Mouse (Mus musculus) hindbrain, embryonic 12.5 days (tissue): ENCODE measurements at regions not wholly inside any gene's neighbourhood (a gene's known extent, or its start where the extent isn't known, plus 50 kb on each side); places are given as distances from the start of the nearest gene placed in this dataset.

ENCODE experiments used
- ATAC-seq: fragments of 200-750 bp; cut with Nextera tagmentation; 2 replicates; pipeline ENCODE4 v1.8.0; 2017; ENCODE audit warnings: moderate TSS enrichment; ENCODE audit not compliant: low FRiP score
- H3K27ac ChIP-seq: fragments of 300-500 bp; sonication (generic); 2 replicates; pipeline ENCODE4 v1.5.1; 2016; ENCODE audit warnings: mild to moderate bottlenecking
- H3K27me3 ChIP-seq: fragments of 300-500 bp; sonication (generic); 2 replicates; pipeline ENCODE4 v1.6.1; 2016; ENCODE audit warnings: mild to moderate bottlenecking
- H3K36me3 ChIP-seq: fragments of 300-500 bp; sonication (generic); 2 replicates; pipeline ENCODE4 v1.6.1; 2016; ENCODE audit warnings: mild to moderate bottlenecking
- H3K4me1 ChIP-seq: fragments of 300-500 bp; sonication (generic); 2 replicates; pipeline ENCODE4 v1.6.1; 2016
- H3K4me2 ChIP-seq: fragments of 300-500 bp; sonication (generic); replicated peaks from 2 replicates; pipeline ENCODE4 v1.6.1; 2016; ENCODE audit warnings: mild to moderate bottlenecking
- H3K4me3 ChIP-seq: fragments of 300-500 bp; sonication (generic); 2 replicates; pipeline ENCODE4 v1.5.1; 2016; ENCODE audit warnings: mild to moderate bottlenecking
- H3K9ac ChIP-seq: fragments of 300-500 bp; sonication (generic); 2 replicates; pipeline ENCODE4 v1.6.1; 2016; ENCODE audit warnings: mild to moderate bottlenecking, moderate library complexity
- H3K9me3 ChIP-seq: fragments of 300-500 bp; sonication (generic); replicated peaks from 2 replicates; pipeline ENCODE4 v1.6.1; 2016; ENCODE audit warnings: mild to moderate bottlenecking
- WGBS: fragments of 180-500 bp; shearing (Covaris S2); methylation state at CpG from one replicate; pipeline ENCODE4 v1.1.7; 2016; 5-methylcytosine and 5-hydroxymethylcytosine counted together

DNA sequence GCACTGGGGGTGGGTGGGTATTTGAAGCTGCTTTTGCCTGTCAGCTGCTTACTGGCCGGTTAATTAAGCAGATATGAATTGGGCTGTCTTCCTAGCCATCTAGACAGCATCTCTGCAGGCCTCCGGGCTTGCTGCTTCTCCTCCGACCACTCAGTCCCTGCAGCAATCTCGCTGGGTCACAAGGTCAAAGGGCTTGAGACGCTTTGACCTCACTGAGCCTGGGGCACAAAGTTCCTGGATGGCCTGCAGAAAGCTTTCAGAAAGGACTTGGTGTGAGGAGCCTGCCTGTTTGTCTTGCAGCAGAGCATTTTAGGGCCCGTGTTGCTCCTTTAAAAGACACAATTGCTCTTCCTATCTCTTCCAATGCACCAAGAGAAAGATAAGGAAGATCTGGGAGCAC lies 83.7 kb upstream of the Ppp2r5a start:
- no peak for ATAC-seq
- H3K27me3 ChIP-seq, result no peaks in the 10 kb centered on the region
- 36% methylated on average over 6 of the region's 6 CpGs for WGBS
- no peak overlapping the region for H3K4me2 ChIP-seq
- no peaks in the 10 kb centered on the region for H3K9me3 ChIP-seq
- H3K4me1 ChIP-seq, result no peaks in the 10 kb centered on the region
- H3K27ac ChIP-seq, result no peak overlapping the region
- no peak overlapping the region for H3K9ac ChIP-seq
- H3K36me3 ChIP-seq, result no peaks in the 10 kb centered on the region
- H3K4me3 ChIP-seq, result no peak overlapping the region

DNA sequence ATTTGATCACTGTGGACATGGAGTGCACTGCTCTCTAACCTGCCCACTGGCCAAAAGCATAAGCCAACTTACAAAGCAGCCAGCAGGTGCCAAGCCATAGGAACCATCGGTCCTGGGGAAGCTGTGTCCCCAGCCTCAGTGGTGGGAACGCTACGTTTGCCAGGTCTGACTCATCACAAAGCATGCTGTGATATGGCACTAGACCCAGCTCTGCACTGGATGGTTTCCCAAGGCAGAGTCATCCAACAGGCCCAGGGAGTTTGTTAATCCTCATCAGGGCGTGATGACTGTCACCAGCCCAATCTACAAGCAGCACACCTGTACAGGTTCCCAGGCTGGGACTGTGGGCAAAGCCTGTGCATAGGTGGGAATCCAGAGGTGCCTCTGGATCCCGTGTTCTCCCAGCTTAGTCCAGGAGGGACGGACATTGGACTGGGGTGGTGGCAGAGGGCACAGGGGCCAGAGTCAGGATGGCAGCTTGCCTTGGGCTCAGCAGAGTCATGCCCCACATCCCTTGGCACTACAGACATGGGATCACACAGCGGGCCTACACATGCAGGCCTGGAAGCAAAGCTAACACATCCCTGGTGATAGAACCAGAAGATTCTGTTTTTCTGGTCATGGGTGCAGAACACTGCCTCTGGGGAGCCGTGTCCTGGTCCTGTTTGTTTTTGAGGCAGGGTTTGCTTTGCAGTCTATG lies 81.8 kb upstream of the Ppp2r5a start:
- no peaks in the 10 kb centered on the region for H3K36me3 ChIP-seq
- no peak overlapping the region for H3K27ac ChIP-seq
- H3K4me2 ChIP-seq, result no peak overlapping the region
- no peaks in the 10 kb centered on the region for H3K4me1 ChIP-seq
- H3K4me3 ChIP-seq, result no peak overlapping the region
- ATAC-seq, result no peak
- WGBS, result 90% methylated on average over 8 of the region's 8 CpGs
- H3K9me3 ChIP-seq, result no peaks in the 10 kb centered on the region
- H3K27me3 ChIP-seq, result no peaks in the 10 kb centered on the region
- no peak overlapping the region for H3K9ac ChIP-seq

DNA sequence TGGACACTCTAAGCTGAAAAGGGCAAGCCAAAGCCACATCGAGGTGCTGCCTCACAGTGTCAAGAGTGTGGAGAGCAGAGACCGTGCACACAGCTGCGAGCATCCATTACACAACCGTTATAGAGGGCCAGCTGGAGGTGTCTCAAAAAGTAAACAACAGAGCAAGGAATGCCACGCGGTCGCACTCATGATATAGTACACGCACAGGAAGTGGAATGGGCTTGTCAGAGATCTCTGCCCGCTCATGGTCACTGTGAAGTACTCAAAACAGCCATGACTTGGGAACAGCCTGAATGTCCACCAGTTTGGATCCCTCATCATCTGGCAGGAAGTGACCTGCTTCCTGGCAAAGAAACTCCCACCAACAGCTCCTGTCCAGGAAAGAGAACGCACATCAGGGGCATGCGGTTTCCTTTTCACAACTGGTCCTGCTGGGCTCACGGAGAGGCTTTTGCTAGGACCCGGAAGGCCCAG lies 76.9 kb upstream of the Ppp2r5a start:
- H3K27me3 ChIP-seq, result no peaks in the 10 kb centered on the region
- H3K9me3 ChIP-seq, result no peaks in the 10 kb centered on the region
- ATAC-seq, result no peak
- H3K4me1 ChIP-seq, result no peaks in the 10 kb centered on the region
- H3K36me3 ChIP-seq, result no peaks in the 10 kb centered on the region
- no peak overlapping the region for H3K9ac ChIP-seq
- H3K4me2 ChIP-seq, result no peak overlapping the region
- no peak overlapping the region for H3K4me3 ChIP-seq
- 79% methylated on average over 13 of the region's 13 CpGs for WGBS
- H3K27ac ChIP-seq, result no peak overlapping the region

DNA sequence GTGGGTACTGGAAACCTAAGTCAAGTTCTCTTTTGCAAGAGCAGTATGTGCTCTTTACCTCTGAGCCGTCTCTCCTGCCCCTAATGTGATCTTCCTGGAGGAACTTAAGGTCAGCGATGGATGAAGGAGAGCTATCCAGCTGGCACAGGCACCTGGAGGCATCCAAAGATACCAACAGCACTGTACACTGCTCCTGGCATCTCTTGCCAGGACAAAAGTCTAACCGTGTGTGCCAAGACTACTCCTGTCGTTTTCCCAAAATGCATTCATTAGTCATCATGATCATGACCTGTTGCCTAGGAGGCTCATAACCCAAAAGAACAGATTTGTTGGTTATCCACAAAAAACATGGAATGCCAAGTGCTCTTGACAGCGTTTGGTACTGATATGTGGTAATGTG lies 69.5 kb upstream of the Ppp2r5a start:
- 92% methylated on average over 5 of the region's 5 CpGs for WGBS
- no peak for ATAC-seq
- H3K27ac ChIP-seq, result no peak overlapping the region
- no peak overlapping the region for H3K9ac ChIP-seq
- peaks cover 7% of the 10 kb centered on the region for H3K4me1 ChIP-seq
- no peak overlapping the region for H3K4me3 ChIP-seq
- no peaks in the 10 kb centered on the region for H3K9me3 ChIP-seq
- no peak overlapping the region for H3K4me2 ChIP-seq
- no peaks in the 10 kb centered on the region for H3K27me3 ChIP-seq
- H3K36me3 ChIP-seq, result no peaks in the 10 kb centered on the region

DNA sequence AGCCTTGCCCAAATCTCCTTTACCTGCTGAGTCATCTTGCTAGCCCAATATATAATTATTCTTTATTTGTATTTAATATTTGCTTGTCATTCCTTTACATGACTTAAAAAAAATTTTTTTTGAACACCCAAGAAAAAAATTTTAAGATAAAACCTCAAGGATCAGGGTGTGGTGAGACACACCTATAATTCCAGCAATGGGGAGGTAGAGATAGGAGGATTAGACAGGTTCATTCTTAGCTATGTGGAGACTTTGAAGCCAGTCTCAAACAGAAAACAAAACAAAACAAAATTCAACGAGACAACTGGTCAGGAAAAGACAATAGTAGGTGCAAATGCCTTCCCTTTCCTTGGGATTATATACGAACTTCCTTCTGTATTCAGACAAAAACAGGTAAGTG lies 68.4 kb upstream of the Ppp2r5a start:
- Histone ChIP-seq H3K36me3 (no peaks in the 10 kb centered on the region), H3K4me1 (peaks cover 7% of the 10 kb centered on the region), H3K4me3 (no peak overlapping the region), H3K27ac (no peak overlapping the region), H3K9ac (no peak overlapping the region), H3K4me2 (no peak overlapping the region), H3K9me3 (no peaks in the 10 kb centered on the region), H3K27me3 (no peaks in the 10 kb centered on the region)
- ATAC-seq, result no peak
- 76% methylated on average over 2 of the region's 2 CpGs for WGBS

DNA sequence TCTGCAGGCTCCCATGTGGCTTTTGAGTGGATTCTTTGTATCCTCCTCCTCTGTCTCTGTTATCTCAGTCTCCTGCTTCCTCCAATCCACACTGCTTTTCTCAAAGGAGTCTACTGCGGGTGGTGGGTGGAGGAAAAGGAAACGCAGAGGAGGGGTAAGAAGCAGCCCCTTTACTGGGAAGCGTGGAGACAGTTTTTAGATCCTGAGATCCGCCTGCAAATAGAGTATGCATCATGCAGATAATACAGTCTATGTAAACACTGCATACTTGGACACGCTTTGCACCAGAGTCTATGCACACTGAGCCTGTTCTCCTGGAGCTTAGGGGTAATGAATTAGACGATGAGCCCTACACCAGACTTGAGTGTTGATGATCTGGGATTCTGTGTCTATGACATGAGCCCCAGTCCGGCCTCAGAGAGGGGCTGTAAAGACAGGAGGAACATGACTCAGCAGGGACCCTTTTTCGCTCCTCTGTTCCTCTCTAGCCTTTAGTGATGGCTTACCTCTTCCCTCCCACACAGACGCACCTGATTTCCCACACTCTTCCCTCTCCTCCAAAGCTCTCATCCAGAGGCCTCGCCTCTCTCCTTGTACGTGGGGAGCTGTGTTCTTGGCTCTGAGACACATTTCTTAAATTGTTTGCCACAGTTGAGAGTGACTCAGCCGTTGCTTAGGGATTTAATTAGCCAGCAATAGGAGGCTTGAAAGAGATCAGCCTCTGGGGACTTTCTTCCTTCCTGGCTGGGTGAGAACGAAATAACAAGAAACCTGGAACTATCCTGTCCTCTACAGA lies 67.3 kb upstream of the Ppp2r5a start:
- no peak overlapping the region for H3K4me3 ChIP-seq
- H3K9ac ChIP-seq, result no peak overlapping the region
- WGBS, result 41% methylated on average over 13 of the region's 13 CpGs
- no peaks in the 10 kb centered on the region for H3K9me3 ChIP-seq
- no peak overlapping the region for H3K27ac ChIP-seq
- H3K4me2 ChIP-seq, result no peak overlapping the region
- 0 out of 2 replicates have a peak, but pooled peaks have one; percentile 22 for ATAC-seq
- peaks cover 7% of the 10 kb centered on the region for H3K4me1 ChIP-seq
- H3K36me3 ChIP-seq, result no peaks in the 10 kb centered on the region
- H3K27me3 ChIP-seq, result no peaks in the 10 kb centered on the region

DNA sequence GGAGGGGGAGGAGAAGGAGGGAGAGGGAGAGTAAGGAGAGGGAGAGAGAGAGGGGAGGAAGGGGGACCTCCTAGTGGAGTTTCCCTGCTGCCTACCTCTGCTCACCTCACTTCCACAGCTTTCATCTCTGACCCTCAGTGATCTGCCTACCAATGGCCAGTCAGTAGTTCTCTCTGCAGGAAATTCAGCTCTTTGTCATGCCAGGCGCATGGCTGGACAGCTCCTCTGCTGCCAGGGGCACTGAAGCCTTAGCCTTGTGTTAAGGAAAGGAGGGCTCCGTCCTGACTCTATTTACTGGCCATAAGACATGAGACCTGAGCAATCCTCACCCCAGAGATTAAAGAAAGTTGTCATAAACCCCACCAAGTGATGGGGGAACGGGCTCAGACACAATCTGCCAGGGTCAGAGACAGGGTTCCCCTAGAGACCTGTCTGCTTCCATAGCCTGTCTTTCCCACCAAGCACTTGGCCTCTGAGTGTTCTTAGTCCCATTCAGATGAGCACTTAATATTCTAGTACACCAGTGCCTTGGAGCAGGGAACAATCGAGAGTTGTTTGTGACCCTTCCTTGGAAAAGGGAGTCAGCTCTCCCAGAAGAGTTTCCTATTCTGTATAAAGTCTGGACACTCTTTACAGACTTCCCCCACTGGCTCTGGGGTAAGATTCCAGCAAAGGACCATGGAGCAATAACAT lies 65.9 kb upstream of the Ppp2r5a start:
- 42% methylated on average over 4 of the region's 4 CpGs for WGBS
- peaks cover 7% of the 10 kb centered on the region for H3K4me1 ChIP-seq
- no peaks in the 10 kb centered on the region for H3K9me3 ChIP-seq
- no peak overlapping the region for H3K4me2 ChIP-seq
- H3K27me3 ChIP-seq, result no peaks in the 10 kb centered on the region
- H3K9ac ChIP-seq, result no peak overlapping the region
- H3K4me3 ChIP-seq, result no peak overlapping the region
- no peaks in the 10 kb centered on the region for H3K36me3 ChIP-seq
- no peak for ATAC-seq
- H3K27ac ChIP-seq, result no peak overlapping the region

DNA sequence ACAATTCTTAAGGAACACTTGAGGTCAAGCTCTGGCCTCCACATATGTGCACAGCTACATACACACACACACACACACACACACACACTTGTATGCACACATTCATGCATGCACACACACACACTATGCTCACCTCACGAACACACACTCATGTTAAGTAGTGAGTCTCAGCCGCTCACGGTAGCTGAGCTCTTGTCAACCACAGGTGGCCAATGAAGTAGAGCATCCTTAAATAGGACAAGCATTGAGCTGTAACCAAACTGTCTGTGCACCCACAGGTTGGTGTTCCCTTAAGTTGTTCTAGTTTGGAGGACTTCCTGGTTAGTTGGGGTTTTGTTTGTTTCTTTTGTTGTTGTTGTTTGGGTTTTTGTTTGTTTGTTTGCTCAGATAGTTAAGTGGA lies 63.2 kb upstream of the Ppp2r5a start:
- Histone ChIP-seq H3K27me3 (no peaks in the 10 kb centered on the region), H3K4me1 (peaks cover 17% of the 10 kb centered on the region), H3K27ac (no peak overlapping the region), H3K4me2 (no peak overlapping the region), H3K9me3 (no peaks in the 10 kb centered on the region), H3K36me3 (no peaks in the 10 kb centered on the region), H3K9ac (no peak overlapping the region), H3K4me3 (no peak overlapping the region)
- WGBS, result 89% methylated on average over 3 of the region's 3 CpGs
- no peak for ATAC-seq

DNA sequence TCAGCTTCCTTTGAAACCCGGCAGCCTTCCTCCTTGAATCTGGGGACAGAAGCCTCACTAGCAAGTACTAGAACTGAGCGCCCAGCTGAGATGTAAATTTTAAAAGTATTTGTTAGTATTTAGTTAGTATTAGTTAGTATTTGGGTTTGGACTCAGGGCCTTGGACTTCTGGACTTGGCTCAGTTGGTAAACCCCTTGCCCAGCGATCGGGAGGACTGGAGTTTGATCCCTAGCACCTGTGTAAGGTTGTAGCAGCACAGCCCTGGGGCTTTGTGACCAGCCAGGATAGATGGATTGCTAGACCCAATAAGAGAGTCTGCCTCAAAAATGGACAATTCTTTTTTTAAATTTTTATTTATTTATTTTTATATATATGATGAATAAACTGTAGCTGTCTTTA lies 62.7 kb upstream of the Ppp2r5a start:
- Histone ChIP-seq H3K27me3 (no peaks in the 10 kb centered on the region), H3K4me2 (no peak overlapping the region), H3K4me3 (no peak overlapping the region), H3K36me3 (no peaks in the 10 kb centered on the region), H3K27ac (no peak overlapping the region), H3K9me3 (no peaks in the 10 kb centered on the region), H3K9ac (no peak overlapping the region), H3K4me1 (peaks cover 16% of the 10 kb centered on the region)
- ATAC-seq, result no peak
- WGBS, result 87% methylated on average over 4 of the region's 4 CpGs

DNA sequence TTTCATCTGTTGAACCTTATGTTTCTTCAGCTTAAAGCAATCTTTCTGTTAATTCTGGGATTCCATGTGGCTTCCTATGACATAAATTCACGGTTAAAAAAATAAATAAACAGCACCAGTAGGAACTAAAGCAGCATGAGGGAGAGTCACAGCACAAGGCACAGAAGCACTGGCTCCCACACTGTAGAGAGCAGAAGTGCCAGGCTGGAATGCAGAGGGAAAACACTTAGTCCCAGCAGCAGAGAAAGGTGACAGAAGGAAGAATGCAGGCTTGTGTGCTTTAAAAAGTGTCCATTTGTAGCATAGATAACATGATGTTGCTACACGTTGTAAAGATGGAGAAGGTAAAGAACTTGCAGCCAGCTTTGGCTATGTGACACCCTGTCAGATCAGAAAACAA lies 62.1 kb upstream of the Ppp2r5a start:
- H3K4me2 ChIP-seq, result no peak overlapping the region
- WGBS, result 66% methylated on average over 2 of the region's 2 CpGs
- no peaks in the 10 kb centered on the region for H3K27me3 ChIP-seq
- H3K4me3 ChIP-seq, result no peak overlapping the region
- no peaks in the 10 kb centered on the region for H3K9me3 ChIP-seq
- no peak overlapping the region for H3K9ac ChIP-seq
- no peak for ATAC-seq
- no peak overlapping the region for H3K27ac ChIP-seq
- H3K4me1 ChIP-seq, result peaks cover 13% of the 10 kb centered on the region
- no peaks in the 10 kb centered on the region for H3K36me3 ChIP-seq

DNA sequence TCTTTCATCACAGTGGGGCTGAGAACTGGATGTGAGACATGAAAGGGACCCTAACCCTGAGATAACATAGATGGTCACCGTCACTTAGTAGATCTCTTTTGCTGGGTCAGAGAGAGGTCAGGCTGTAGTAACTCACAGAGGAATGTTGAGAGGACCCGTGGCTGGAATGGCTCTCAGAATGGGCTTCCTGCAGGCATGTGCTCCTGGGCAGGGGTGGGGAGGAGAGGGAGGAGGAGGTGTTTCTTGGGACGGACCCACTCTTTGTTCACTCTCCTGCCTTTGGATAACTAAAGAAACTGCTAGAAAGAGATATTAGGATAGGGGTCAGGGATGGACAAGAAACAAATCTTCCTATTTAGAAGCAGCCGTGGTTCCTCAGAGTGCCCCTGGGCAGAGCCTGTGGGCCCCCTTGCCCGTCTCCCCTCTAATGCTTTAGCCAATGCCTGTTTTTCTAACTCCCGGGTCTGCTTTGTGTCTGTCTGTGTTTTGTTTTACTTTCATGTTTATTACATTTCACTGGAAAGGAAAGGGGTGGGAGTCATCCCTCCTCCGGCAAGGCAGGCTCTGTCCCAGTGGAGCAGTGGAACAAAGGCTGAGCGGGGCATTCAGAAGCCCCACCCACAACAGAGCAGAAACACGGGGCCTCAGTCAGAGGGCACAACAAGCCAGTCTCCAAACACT lies 58.9 kb upstream of the Ppp2r5a start:
- H3K27ac ChIP-seq, result no peak overlapping the region
- no peaks in the 10 kb centered on the region for H3K27me3 ChIP-seq
- H3K4me1 ChIP-seq, result peaks cover 10% of the 10 kb centered on the region
- no peaks in the 10 kb centered on the region for H3K36me3 ChIP-seq
- peak overlapping the region; percentile 27; the same call in 1 of the 2 replicates for H3K9ac ChIP-seq
- H3K4me3 ChIP-seq, result no peak overlapping the region
- WGBS, result 11% methylated on average over 9 of the region's 9 CpGs
- peak; percentile 83 for ATAC-seq
- H3K9me3 ChIP-seq, result no peaks in the 10 kb centered on the region
- peak overlapping the region; percentile 31 for H3K4me2 ChIP-seq

DNA sequence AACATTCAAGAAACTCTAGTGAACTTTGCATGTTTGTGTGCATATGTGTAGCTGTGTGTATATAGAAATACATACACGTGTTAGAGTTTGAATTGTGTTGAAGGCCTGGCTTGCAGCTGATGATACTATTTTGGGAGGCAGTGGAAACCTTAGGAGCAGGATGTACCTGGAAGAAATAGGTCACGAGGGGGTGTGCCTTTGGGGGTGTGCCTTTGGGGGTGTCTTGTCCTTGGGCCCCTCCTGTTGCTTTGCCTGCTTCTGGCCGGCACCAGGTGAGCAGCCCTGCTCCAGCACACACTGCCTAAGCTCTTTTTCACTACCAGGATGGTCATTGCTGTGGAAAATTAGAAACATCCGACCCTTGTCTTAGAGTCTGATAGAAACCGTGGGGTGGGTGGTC lies 56.0 kb upstream of the Ppp2r5a start:
- Histone ChIP-seq H3K27me3 (no peaks in the 10 kb centered on the region), H3K36me3 (no peaks in the 10 kb centered on the region), H3K4me1 (peaks cover 10% of the 10 kb centered on the region), H3K9ac (no peak overlapping the region), H3K4me2 (no peak overlapping the region), H3K27ac (no peak overlapping the region), H3K4me3 (no peak overlapping the region), H3K9me3 (no peaks in the 10 kb centered on the region)
- no peak for ATAC-seq
- WGBS, result 76% methylated on average over 5 of the region's 5 CpGs
